In genomic region chr6:51060848-51061535, GRCm38 (mm10) we compare ENCODE assay signal across 12 mouse cellular contexts.
A peak's percentile ranks its signal among the peaks of the same experiment; 100 is the strongest.
DNase-seq lines count a peak whose midpoint lies in the region; ATAC-seq and TF ChIP-seq lines count a peak whose summit lies in the region.
"Had no signal": no experiment of that assay in that cellular context is flagged by ENCODE, and none has a peak within 500 bp of the region (broad histone marks: within the 10 kb centered on the region; RNA-seq: fewer than 3 reads in every experiment).

No protein-coding gene starts in this region.

- H3K4me2 ChIP-seq in kidney, postnatal 0 days (ENCODE audit: low read length), result peak overlapping the region; percentile 1; the same call in 1 of the 2 replicates
- H3K4me2 ChIP-seq in embryonic facial prominence, embryonic 15.5 days (replicated peaks), result no peak overlapping the region
- H3K4me2 ChIP-seq: heart, embryonic 15.5 days had no signal

- no peaks in the 10 kb centered on the region for H3K36me3 ChIP-seq in kidney, postnatal 0 days (ENCODE audit: insufficient read depth, low read length)
- no peaks in the 10 kb centered on the region for H3K36me3 ChIP-seq in embryonic facial prominence, embryonic 15.5 days
- H3K36me3 ChIP-seq: heart, embryonic 15.5 days had no signal

- no peak overlapping the region for H3K9ac ChIP-seq in kidney, postnatal 0 days (ENCODE audit: low read depth, low read length)
- no peak overlapping the region for H3K9ac ChIP-seq in embryonic facial prominence, embryonic 15.5 days
- H3K9ac ChIP-seq: heart, embryonic 15.5 days; liver, postnatal 0 days had no signal

- no peaks in the 10 kb centered on the region for H3K9me3 ChIP-seq in kidney, postnatal 0 days (replicated peaks; ENCODE audit: low read length)
- no peaks in the 10 kb centered on the region for H3K9me3 ChIP-seq in embryonic facial prominence, embryonic 15.5 days (replicated peaks)
- H3K9me3 ChIP-seq: heart, embryonic 15.5 days; megakaryocyte, embryonic 14.5 days had no signal

- peak overlapping the region; percentile 27; the same call in 1 of the 2 replicates for H3K27ac ChIP-seq in kidney, postnatal 0 days
- peak overlapping the region; percentile 71 for H3K27ac ChIP-seq in embryonic facial prominence, embryonic 15.5 days (replicated peaks)
- H3K27ac ChIP-seq: heart, embryonic 15.5 days had no signal

- peaks cover 9% of the 10 kb centered on the region; the same call in 1 of the 2 replicates for H3K4me1 ChIP-seq in kidney, postnatal 0 days (replicated peaks; ENCODE audit: insufficient read depth, low read length)
- H3K4me1 ChIP-seq in embryonic facial prominence, embryonic 15.5 days, result peaks cover 30% of the 10 kb centered on the region
- H3K4me1 ChIP-seq: megakaryocyte, embryonic 14.5 days had no signal

- TF ChIP-seq CTCF in kidney, postnatal 0 days (IDR thresholded peaks at IDR 0.05; ENCODE audit: low read depth), result no peak
- TF ChIP-seq CTCF in brain, embryonic 14.5 days (IDR thresholded peaks at IDR 0.05; ENCODE audit: borderline replicate concordance, extremely low read depth, insufficient read depth, insufficient read length), result no peak

- H3K4me3 ChIP-seq in kidney, postnatal 0 days (replicated peaks; ENCODE audit: low read depth, low read length), result no peak overlapping the region
- no peak overlapping the region for H3K4me3 ChIP-seq in embryonic facial prominence, embryonic 15.5 days (replicated peaks)
- H3K4me3 ChIP-seq: heart, embryonic 15.5 days; megakaryocyte, embryonic 14.5 days had no signal

- WGBS in kidney, postnatal 0 days, result 37% methylated on average over 17 of the region's 17 CpGs
- WGBS in embryonic facial prominence, embryonic 15.5 days, result 21% methylated on average over 17 of the region's 17 CpGs

- DNase-seq in kidney, postnatal 0 days (ENCODE audit: low spot score), result peak; percentile 42
- DNase-seq in kidney, postnatal 10 days, result no peak
- peak; percentile 73 for DNase-seq in brain, embryonic 14.5 days (ENCODE audit: low read depth)
- DNase-seq in induced T-regulatory cell, adult 2 months (ENCODE audit: low read depth), result peak; percentile 46
- DNase-seq in spleen, postnatal 36 days (ENCODE audit: low spot score in 2 of 2), result no peak
- DNase-seq in cerebellum, adult 9-10 months, result no peak
- DNase-seq: kidney, adult 8-10 months; liver, postnatal 0 days; thymus, postnatal 14 days had no signal

- ATAC-seq in kidney, postnatal 0 days (replicated peaks; ENCODE audit: low FRiP score, low read depth), result no peak
- peak; percentile 65; the same call in 1 of the 2 replicates for ATAC-seq in embryonic facial prominence, embryonic 15.5 days (ENCODE audit: insufficient number of reproducible peaks, low FRiP score, low TSS enrichment, low read depth)
- ATAC-seq: liver, postnatal 0 days had no signal

- TF ChIP-seq POLR2A in brain, embryonic 14.5 days (IDR thresholded peaks at IDR 0.05; ENCODE audit: borderline replicate concordance, extremely low read depth, insufficient read depth, insufficient read length, poor library complexity, severe bottlenecking), result no peak

- no peaks in the 10 kb centered on the region for H3K27me3 ChIP-seq in kidney, postnatal 0 days (ENCODE audit: insufficient read depth, low read length)
- H3K27me3 ChIP-seq in embryonic facial prominence, embryonic 15.5 days, result no peaks in the 10 kb centered on the region
- H3K27me3 ChIP-seq: heart, embryonic 15.5 days had no signal

Comparison
In these comparisons a context has a peak if more than half of its experiments do, and no peak if none do; other contexts are left out.
1. DNase-seq: peak in kidney, postnatal 0 days (single experiment), brain, embryonic 14.5 days (single experiment) and induced T-regulatory cell, adult 2 months (single experiment); none in kidney, postnatal 10 days (single experiment), spleen, postnatal 36 days (0 of 2) and cerebellum, adult 9-10 months (single experiment).